Mouse (Mus musculus) CH12.LX (cell line): ENCODE measurements around the gene Espn.

Source experiments
- BHLHE40 ChIP-seq: IDR thresholded peaks from 2 replicates; pipeline ENCODE4 v1.6.1; 2011; ENCODE audit warnings: mild to moderate bottlenecking, low read depth, low read length, improper control_type of control experiment
- HCFC1 ChIP-seq: IDR thresholded peaks from 2 replicates; pipeline ENCODE4 v1.6.1; 2012; ENCODE audit warnings: low read depth, mild to moderate bottlenecking, inconsistent platforms, low read length, improper control_type of control experiment
- MEF2A ChIP-seq: IDR thresholded peaks from 2 replicates; pipeline ENCODE4 v1.6.1; 2014; ENCODE audit warnings: low read depth, mild to moderate bottlenecking, inconsistent platforms, low read length, improper control_type of control experiment, borderline replicate concordance
- POLR2A ChIP-seq: IDR thresholded peaks from 2 replicates; pipeline ENCODE4 v1.6.1; 2011; ENCODE audit warnings: low read depth, mild to moderate bottlenecking, improper control_type of control experiment, low read length
- TBP ChIP-seq: conservative IDR thresholded peaks from 2 replicates; pipeline ENCODE4 v1.6.1; 2011; ENCODE audit warnings: low read depth, low read length, improper control_type of control experiment
- TCF12 ChIP-seq: IDR thresholded peaks from 2 replicates; pipeline ENCODE4 v1.6.1; 2014; ENCODE audit warnings: low read depth, mild to moderate bottlenecking, inconsistent platforms, low read length, improper control_type of control experiment

DNA sequence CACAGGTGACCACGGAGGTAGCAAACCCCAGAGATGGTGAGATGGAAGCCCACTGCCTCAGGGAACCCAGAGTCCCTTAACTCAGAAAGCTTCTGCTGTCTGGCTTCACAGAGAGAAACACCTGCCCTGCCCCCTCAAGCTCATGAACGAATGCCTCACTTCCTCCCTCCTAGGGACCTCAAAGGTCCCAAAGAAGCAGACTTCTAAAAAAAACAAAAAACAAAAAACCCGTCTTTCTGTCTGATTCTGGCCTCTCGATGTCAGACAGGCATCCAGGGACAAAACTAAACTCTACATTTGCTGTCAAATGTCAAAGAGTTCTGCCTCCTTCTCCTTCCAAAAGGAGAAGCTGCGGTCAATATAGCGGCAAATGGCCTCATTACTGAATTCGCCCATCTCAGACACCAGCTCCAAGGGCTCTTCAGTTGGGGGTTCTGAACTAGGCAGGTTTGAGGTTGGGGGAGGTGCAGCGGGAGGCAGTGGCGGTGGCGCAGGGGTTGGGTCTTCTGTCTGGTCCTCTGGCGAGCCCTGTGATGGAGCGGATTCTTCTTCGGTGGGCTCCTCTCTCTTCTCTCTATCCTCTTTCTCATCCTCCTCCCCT lies 27.7 kb downstream of the Espn start:
- no peak for TF ChIP-seq TCF12
- TF ChIP-seq POLR2A = no peak
- no peak for TF ChIP-seq TBP
- no peak for TF ChIP-seq HCFC1
- TF ChIP-seq MEF2A = no peak
- TF ChIP-seq BHLHE40 = no peak
